ENCODE assay signal across 8 mouse cellular contexts in genomic region chr11:115403338-115404124, GRCm38 (mm10). TPM values are rescaled to one million over a fixed set of nuclear protein-coding genes. Genes with fewer than 3 reads are reported as not detected.
DNase-seq lines count a peak whose midpoint lies in the region; ATAC-seq and TF ChIP-seq lines count a peak whose summit lies in the region.

Gene Mrpl58, plus strand, starts transcription at chr11:115403752.

- peaks cover 8% of the 10 kb centered on the region for H3K4me1 ChIP-seq in bone marrow macrophage, adult 2 months (ENCODE audit: control insufficient read depth, insufficient read depth, low read length)
- peaks cover 16% of the 10 kb centered on the region for H3K4me1 ChIP-seq in embryonic facial prominence, embryonic 15.5 days
- peaks cover 8% of the 10 kb centered on the region; the same call in 1 of the 2 replicates for H3K4me1 ChIP-seq in kidney, embryonic 14.5 days (ENCODE audit: control insufficient read depth, insufficient read depth, low read length)
- H3K4me1 ChIP-seq in limb, embryonic 15.5 days, result peaks cover 13% of the 10 kb centered on the region
- peaks cover 22% of the 10 kb centered on the region; the same call in 1 of the 2 replicates for H3K4me1 ChIP-seq in midbrain, postnatal 0 days (ENCODE audit: insufficient read depth, low read length)

- H3ac ChIP-seq in C2C12 (ENCODE audit: control insufficient read depth, insufficient read length, low read depth), result peak within 1 kb of the TSS; percentile 93

- peaks cover 14% of the 10 kb centered on the region for H3K79me3 ChIP-seq in C2C12 (ENCODE audit: low read depth)

- TF ChIP-seq CTCF in C2C12 (IDR thresholded peaks at IDR 0.05; ENCODE audit: control insufficient read depth, insufficient read depth, insufficient read length), result no peak
- TF ChIP-seq CTCF in bone marrow macrophage, adult 2 months (IDR thresholded peaks at IDR 0.05; ENCODE audit: low read depth, low read length), result no peak
- no peak; the same call in 1 of the 2 replicates for TF ChIP-seq CTCF in midbrain, postnatal 0 days (IDR thresholded peaks at IDR 0.05)

- no peaks in the 10 kb centered on the region for H3K27me3 ChIP-seq in C2C12 (ENCODE audit: control insufficient read depth, insufficient read depth, insufficient read length)
- H3K27me3 ChIP-seq in embryonic facial prominence, embryonic 15.5 days, result no peaks in the 10 kb centered on the region
- H3K27me3 ChIP-seq in kidney, embryonic 14.5 days (ENCODE audit: control insufficient read depth, insufficient read depth, low read length), result no peaks in the 10 kb centered on the region
- no peaks in the 10 kb centered on the region for H3K27me3 ChIP-seq in limb, embryonic 15.5 days
- H3K27me3 ChIP-seq in midbrain, postnatal 0 days (ENCODE audit: insufficient read depth, low read length), result no peaks in the 10 kb centered on the region

- peak; percentile 84 to 88 for DNase-seq in heart, adult 9 months (ENCODE audit: low spot score in 2 of 2)
- DNase-seq in midbrain, postnatal 0 days (ENCODE audit: low spot score), result peak; percentile 90
- DNase-seq in spleen, postnatal 10 days (ENCODE audit: low spot score in 2 of 2), result peak; percentile 86 to 87

- 3% methylated on average over 50 of the region's 50 CpGs for WGBS in embryonic facial prominence, embryonic 15.5 days
- WGBS in kidney, embryonic 14.5 days, result 3% methylated on average over 50 of the region's 50 CpGs
- 3% methylated on average over 50 of the region's 50 CpGs for WGBS in limb, embryonic 15.5 days
- 3% methylated on average over 50 of the region's 50 CpGs for WGBS in midbrain, postnatal 0 days

- peaks cover 3% of the 10 kb centered on the region for H3K36me3 ChIP-seq in C2C12 (ENCODE audit: control insufficient read depth, insufficient read depth)
- H3K36me3 ChIP-seq in embryonic facial prominence, embryonic 15.5 days, result peaks cover 22% of the 10 kb centered on the region; the same call in 1 of the 2 replicates
- H3K36me3 ChIP-seq in kidney, embryonic 14.5 days (ENCODE audit: control insufficient read depth, insufficient read depth, low read length), result peaks cover 20% of the 10 kb centered on the region
- H3K36me3 ChIP-seq in limb, embryonic 15.5 days, result peaks cover 17% of the 10 kb centered on the region
- H3K36me3 ChIP-seq in midbrain, postnatal 0 days (ENCODE audit: insufficient read depth, low read length), result peaks cover 13% of the 10 kb centered on the region

- H3K9ac ChIP-seq in embryonic facial prominence, embryonic 15.5 days, result peak within 1 kb of the TSS; percentile 64
- peak within 1 kb of the TSS; percentile 94 for H3K9ac ChIP-seq in kidney, embryonic 14.5 days (ENCODE audit: low read depth, low read length)
- H3K9ac ChIP-seq in limb, embryonic 15.5 days, result peak within 1 kb of the TSS; percentile 77
- H3K9ac ChIP-seq in midbrain, postnatal 0 days (replicated peaks; ENCODE audit: low read length, poor library complexity, severe bottlenecking), result peak within 1 kb of the TSS; percentile 77

- TF ChIP-seq POLR2A in bone marrow macrophage, adult 2 months (IDR thresholded peaks at IDR 0.05; ENCODE audit: borderline replicate concordance, low read depth, low read length), result no peak

- H3K4me3 ChIP-seq in C2C12 (ENCODE audit: insufficient read depth, poor library complexity, severe bottlenecking), result peak within 1 kb of the TSS; percentile 64
- H3K4me3 ChIP-seq in bone marrow macrophage, adult 2 months (ENCODE audit: insufficient read depth, low read length), result peak within 1 kb of the TSS; percentile 85
- peak within 1 kb of the TSS; percentile 79 for H3K4me3 ChIP-seq in embryonic facial prominence, embryonic 15.5 days (replicated peaks)
- peak within 1 kb of the TSS; percentile 94 for H3K4me3 ChIP-seq in kidney, embryonic 14.5 days (ENCODE audit: low read length)
- peak within 1 kb of the TSS; percentile 72 for H3K4me3 ChIP-seq in limb, embryonic 15.5 days
- H3K4me3 ChIP-seq in midbrain, postnatal 0 days (ENCODE audit: low read depth, low read length), result peak within 1 kb of the TSS; percentile 72

- H3K79me2 ChIP-seq in C2C12 (ENCODE audit: control insufficient read depth, insufficient read depth), result peaks cover 25% of the 10 kb centered on the region

- H3K27ac ChIP-seq in bone marrow macrophage, adult 2 months (ENCODE audit: insufficient read depth, low read depth, low read length), result peak within 1 kb of the TSS; percentile 66
- H3K27ac ChIP-seq in embryonic facial prominence, embryonic 15.5 days (replicated peaks), result peak within 1 kb of the TSS; percentile 86
- H3K27ac ChIP-seq in kidney, embryonic 14.5 days (ENCODE audit: low read depth, low read length), result peak within 1 kb of the TSS; percentile 81; the same call in 1 of the 2 replicates
- peak within 1 kb of the TSS; percentile 91 for H3K27ac ChIP-seq in limb, embryonic 15.5 days
- H3K27ac ChIP-seq in midbrain, postnatal 0 days (ENCODE audit: low read depth, low read length), result peak within 1 kb of the TSS; percentile 89

- H3K9me3 ChIP-seq in embryonic facial prominence, embryonic 15.5 days (replicated peaks), result no peaks in the 10 kb centered on the region
- H3K9me3 ChIP-seq in kidney, embryonic 14.5 days (ENCODE audit: control insufficient read depth, low read length), result no peaks in the 10 kb centered on the region
- H3K9me3 ChIP-seq in limb, embryonic 15.5 days, result no peaks in the 10 kb centered on the region
- no peaks in the 10 kb centered on the region for H3K9me3 ChIP-seq in midbrain, postnatal 0 days (ENCODE audit: low read length)

- peak within 1 kb of the TSS; percentile 74 for H3K4me2 ChIP-seq in embryonic facial prominence, embryonic 15.5 days (replicated peaks)
- peak within 1 kb of the TSS; percentile 81 for H3K4me2 ChIP-seq in kidney, embryonic 14.5 days (replicated peaks; ENCODE audit: low read depth, low read length)
- peak within 1 kb of the TSS; percentile 68 for H3K4me2 ChIP-seq in limb, embryonic 15.5 days
- peak within 1 kb of the TSS; percentile 54 for H3K4me2 ChIP-seq in midbrain, postnatal 0 days (ENCODE audit: low read depth, low read length, poor library complexity, severe bottlenecking)

- ATAC-seq in embryonic facial prominence, embryonic 15.5 days (ENCODE audit: insufficient number of reproducible peaks, low FRiP score, low TSS enrichment, low read depth), result peak; percentile 79
- peak; percentile 94 for ATAC-seq in kidney, embryonic 14.5 days (ENCODE audit: low FRiP score, low TSS enrichment)
- ATAC-seq in limb, embryonic 15.5 days (ENCODE audit: insufficient number of reproducible peaks, low FRiP score, low TSS enrichment, low read depth), result peak; percentile 79
- peak; percentile 85 for ATAC-seq in midbrain, postnatal 0 days (ENCODE audit: low FRiP score)

TF ChIP-seq in C2C12, 6 proteins besides CTCF, POLR2A, EP300 and RAD21:
- TF ChIP-seq FOSL1 (IDR thresholded peaks at IDR 0.05; ENCODE audit: insufficient read depth, low read length, poor library complexity, severe bottlenecking), result no peak
- peak; percentile 59 for TF ChIP-seq MAX (IDR thresholded peaks at IDR 0.05)

RNA-seq across cellular contexts. Expression of gene Mrpl58, which starts in this region (rescaled TPM):
- 186 TPM for polyA plus RNA-seq in C2C12 (2012; fragmentation: generic; extraction: Trizol)
- polyA plus RNA-seq in bone marrow macrophage, adult 2 months (2012; ENCODE audit: insufficient read depth, insufficient read length, missing spikeins), result 38.2 and 49.0 TPM in 2 replicates
- polyA plus RNA-seq in embryonic facial prominence, embryonic 15.5 days (2015; fragmentation: Nextera tagmentation; extraction: Ambion mirVana), result 167 and 169 TPM in 2 replicates
- 235 and 261 TPM in 2 replicates for polyA plus RNA-seq in kidney, embryonic 14.5 days (2014; fragmentation: Nextera tagmentation; extraction: Ambion mirVana)
- 141 and 142 TPM in 2 replicates for polyA plus RNA-seq in limb, embryonic 15.5 days (2015; fragmentation: Nextera tagmentation; extraction: Ambion mirVana)
- 69.2 and 78.1 TPM in 2 replicates for total RNA-seq in midbrain, postnatal 0 days (2014; rRNA removed)
- 187 and 201 TPM in 2 replicates for polyA plus RNA-seq in midbrain, postnatal 0 days (2015; fragmentation: Nextera tagmentation; extraction: Ambion mirVana)

Comparison
In these comparisons a context has a peak if more than half of its experiments do, and no peak if none do; other contexts are left out.
1. Peak in every context shown above with its lines: DNase-seq, ATAC-seq, H3K4me3 ChIP-seq and H3K27ac ChIP-seq.